Mouse (Mus musculus) embryonic facial prominence, embryonic 10.5 days (tissue): Measurements from ENCODE around the gene Ppard. TPM values are rescaled to one million over a fixed set of nuclear protein-coding genes. Genes with fewer than 3 reads are reported as not detected.
A peak's percentile ranks its signal among the peaks of the same experiment; 100 is the strongest.

Experiments used
- DNase-seq: peaks from one replicate; pipeline ENCODE4 v3.0.0-alpha.2; 2017; ENCODE audit warnings: low spot score
- H3K27ac ChIP-seq: fragments of 300-500 bp; sonication (generic); replicated peaks from 2 replicates; pipeline ENCODE4 v1.5.1; 2016; ENCODE audit warnings: mild to moderate bottlenecking
- H3K27me3 ChIP-seq: fragments of 300-500 bp; sonication (generic); replicated peaks from 2 replicates; pipeline ENCODE4 v1.6.1; 2016; ENCODE audit warnings: low read depth, mild to moderate bottlenecking; ENCODE audit not compliant: poor library complexity, severe bottlenecking
- H3K36me3 ChIP-seq: fragments of 300-500 bp; sonication (generic); replicated peaks from 2 replicates; pipeline ENCODE4 v1.6.1; 2016; ENCODE audit warnings: mild to moderate bottlenecking, moderate library complexity
- H3K4me1 ChIP-seq: fragments of 300-500 bp; sonication (generic); 2 replicates; pipeline ENCODE4 v1.6.1; 2016
- H3K4me3 ChIP-seq: fragments of 300-500 bp; sonication (generic); 2 replicates; pipeline ENCODE4 v1.5.1; 2016; ENCODE audit warnings: mild to moderate bottlenecking, moderate library complexity
- H3K9me3 ChIP-seq: fragments of 300-500 bp; sonication (generic); 2 replicates; pipeline ENCODE4 v1.6.1; 2016; ENCODE audit warnings: mild to moderate bottlenecking
- WGBS: fragments of 180-500 bp; shearing (Covaris S2); methylation state at CpG from one replicate; pipeline ENCODE4 v1.1.7; 2016; 5-methylcytosine and 5-hydroxymethylcytosine counted together
- polyA plus RNA-seq: library from polyadenylated mRNA; unstranded; fragments of >200 nt; fragmentation: Nextera tagmentation; extraction: Ambion mirVana; gene quantifications from 2 replicates; pipeline ENCODE4 v1.2.1, GENCODE M21; 2016

Ppard gene
- polyA plus RNA-seq, 1 experiment from 2014 or later = 1.4 TPM

- Histone ChIP-seq H3K4me1 (peaks cover 61% of the 10 kb centered on the region), H3K36me3 (no peaks in the 10 kb centered on the region), H3K27me3 (no peaks in the 10 kb centered on the region), H3K27ac (peak overlapping the region; percentile 68; the same call in 1 of the 2 replicates), H3K9me3 (no peaks in the 10 kb centered on the region), H3K4me3 (no peak overlapping the region)
- DNase-seq = no peak
- WGBS = 68% methylated on average over 7 of the region's 7 CpGs
These were observed 47.9 kb downstream of the Ppard start for GRCm38 (mm10) chr17:28280423-28280800.

GRCm38 (mm10) chr17:28280831-28281377 is 48.4 kb downstream of the Ppard start:
- Histone ChIP-seq H3K4me1 (peaks cover 66% of the 10 kb centered on the region), H3K27me3 (no peaks in the 10 kb centered on the region), H3K36me3 (no peaks in the 10 kb centered on the region), H3K9me3 (no peaks in the 10 kb centered on the region), H3K4me3 (no peak overlapping the region), H3K27ac (peak overlapping the region; percentile 54)
- no peak for DNase-seq
- WGBS = 56% methylated on average over 5 of the region's 5 CpGs

GRCm38 (mm10) chr17:28281866-28282441 is 49.5 kb downstream of the Ppard start:
- Histone ChIP-seq H3K9me3 (no peaks in the 10 kb centered on the region), H3K4me1 (peaks cover 74% of the 10 kb centered on the region), H3K36me3 (no peaks in the 10 kb centered on the region; the same call in 1 of the 2 replicates), H3K27me3 (no peaks in the 10 kb centered on the region), H3K4me3 (no peak overlapping the region), H3K27ac (peak overlapping the region; percentile 54; the same call in 1 of the 2 replicates)
- 91% methylated on average over 7 of the region's 7 CpGs for WGBS
- no peak for DNase-seq

GRCm38 (mm10) chr17:28283199-28283598 is 50.7 kb downstream of the Ppard start:
- H3K27me3 ChIP-seq = no peaks in the 10 kb centered on the region
- no peaks in the 10 kb centered on the region for H3K9me3 ChIP-seq
- H3K27ac ChIP-seq = no peak overlapping the region
- no peak for DNase-seq
- 92% methylated on average over 10 of the region's 10 CpGs for WGBS
- H3K36me3 ChIP-seq = no peaks in the 10 kb centered on the region; the same call in 1 of the 2 replicates
- peaks cover 70% of the 10 kb centered on the region for H3K4me1 ChIP-seq
- H3K4me3 ChIP-seq = no peak overlapping the region

- H3K27ac ChIP-seq = peak overlapping the region; percentile 19; the same call in 1 of the 2 replicates
- no peaks in the 10 kb centered on the region for H3K9me3 ChIP-seq
- H3K4me1 ChIP-seq = peaks cover 47% of the 10 kb centered on the region
- no peak for DNase-seq
- peaks cover 3% of the 10 kb centered on the region; the same call in 1 of the 2 replicates for H3K36me3 ChIP-seq
- no peak overlapping the region for H3K4me3 ChIP-seq
- 82% methylated on average over 10 of the region's 10 CpGs for WGBS
- H3K27me3 ChIP-seq = no peaks in the 10 kb centered on the region
These were observed 53.6 kb downstream of the Ppard start for GRCm38 (mm10) chr17:28286133-28286532.

GRCm38 (mm10) chr17:28286964-28287363 is 54.5 kb downstream of the Ppard start:
- Histone ChIP-seq H3K4me1 (peaks cover 44% of the 10 kb centered on the region), H3K9me3 (no peaks in the 10 kb centered on the region), H3K4me3 (no peak overlapping the region), H3K36me3 (peaks cover 7% of the 10 kb centered on the region), H3K27me3 (no peaks in the 10 kb centered on the region), H3K27ac (peak overlapping the region; percentile 3; the same call in 1 of the 2 replicates)
- DNase-seq = no peak
- WGBS = 37% methylated on average over 5 of the region's 5 CpGs

- H3K27me3 ChIP-seq = no peaks in the 10 kb centered on the region
- no peak overlapping the region for H3K4me3 ChIP-seq
- peaks cover 44% of the 10 kb centered on the region for H3K4me1 ChIP-seq
- DNase-seq = no peak
- 88% methylated on average over 8 of the region's 8 CpGs for WGBS
- no peak overlapping the region for H3K27ac ChIP-seq
- peaks cover 13% of the 10 kb centered on the region for H3K36me3 ChIP-seq
- no peaks in the 10 kb centered on the region for H3K9me3 ChIP-seq
These were observed 55.1 kb downstream of the Ppard start for GRCm38 (mm10) chr17:28287578-28287977.

- H3K36me3 ChIP-seq = peaks cover 13% of the 10 kb centered on the region
- no peak overlapping the region for H3K4me3 ChIP-seq
- H3K27ac ChIP-seq = no peak overlapping the region
- no peaks in the 10 kb centered on the region for H3K9me3 ChIP-seq
- no peaks in the 10 kb centered on the region for H3K27me3 ChIP-seq
- DNase-seq = no peak
- peaks cover 44% of the 10 kb centered on the region for H3K4me1 ChIP-seq
- WGBS = 65% methylated on average over 5 of the region's 5 CpGs
These were observed 55.5 kb downstream of the Ppard start for GRCm38 (mm10) chr17:28287980-28288379.

GRCm38 (mm10) chr17:28290262-28290661 is 57.8 kb downstream of the Ppard start:
- Histone ChIP-seq H3K4me3 (no peak overlapping the region), H3K36me3 (peaks cover 13% of the 10 kb centered on the region), H3K9me3 (no peaks in the 10 kb centered on the region), H3K4me1 (peaks cover 49% of the 10 kb centered on the region), H3K27me3 (no peaks in the 10 kb centered on the region), H3K27ac (no peak overlapping the region; the same call in 1 of the 2 replicates)
- DNase-seq = no peak
- WGBS = 74% methylated on average over 3 of the region's 3 CpGs

GRCm38 (mm10) chr17:28290671-28291070 is 58.2 kb downstream of the Ppard start:
- DNase-seq = no peak
- 85% methylated on average over 11 of the region's 11 CpGs for whole genome bisulfite sequencing
- Histone ChIP-seq H3K9me3 (no peaks in the 10 kb centered on the region), H3K4me3 (no peak overlapping the region), H3K4me1 (peaks cover 49% of the 10 kb centered on the region), H3K27me3 (no peaks in the 10 kb centered on the region), H3K27ac (no peak overlapping the region), H3K36me3 (peaks cover 13% of the 10 kb centered on the region)

- DNase-seq = no peak
- Histone ChIP-seq H3K27me3 (no peaks in the 10 kb centered on the region), H3K4me3 (no peak overlapping the region), H3K36me3 (peaks cover 13% of the 10 kb centered on the region), H3K27ac (no peak overlapping the region), H3K4me1 (peaks cover 43% of the 10 kb centered on the region), H3K9me3 (no peaks in the 10 kb centered on the region)
- WGBS = 90% methylated on average over 7 of the region's 7 CpGs
These were observed 58.8 kb downstream of the Ppard start for GRCm38 (mm10) chr17:28291346-28291745.

GRCm38 (mm10) chr17:28293716-28294115 is 61.2 kb downstream of the Ppard start:
- Histone ChIP-seq H3K4me3 (no peak overlapping the region), H3K36me3 (peaks cover 27% of the 10 kb centered on the region), H3K27ac (peak overlapping the region; percentile 66), H3K27me3 (no peaks in the 10 kb centered on the region), H3K9me3 (no peaks in the 10 kb centered on the region), H3K4me1 (peaks cover 31% of the 10 kb centered on the region)
- no peak for DNase-seq
- 58% methylated on average over 4 of the region's 4 CpGs for WGBS
